Mouse (Mus musculus) mature B cell (primary cell): ENCODE results near the gene Cbll1.

ENCODE experiments used
- in situ Hi-C: fragments of 300-500 bp; cut with MboI; formaldehyde crosslinking; loops from 2 replicates; pipeline ENCODE4 v1.14.3; 2019

The Cbll1 gene

GRCm38 (mm10) chr12:31499314-31500131 is at the start of gene Cbll1:
Gene Cbll1 (minus strand): TSS chr12:31499616.
- in situ Hi-C loops = loop anchor here (25.0 kb wide), 1 partner anchor 438 kb away; no protein-coding TSS in a partner anchor

GRCm38 (mm10) chr12:31546061-31546460 is 46.6 kb upstream of the Cbll1 start:
- in situ Hi-C loops = no loop called here

GRCm38 (mm10) chr12:31545219-31545618 is 45.8 kb upstream of the Cbll1 start:
- in situ Hi-C loops = no loop called here

GRCm38 (mm10) chr12:31541541-31541940 is 42.1 kb upstream of the Cbll1 start:
- in situ Hi-C loops = no loop called here

- in situ Hi-C loops = no loop called here
Measured at GRCm38 (mm10) chr12:31539783-31540182, 40.4 kb upstream of the Cbll1 start.

GRCm38 (mm10) chr12:31537515-31538230 is 38.3 kb upstream of the Cbll1 start:
- in situ Hi-C loops = no loop called here

- in situ Hi-C loops = no loop called here
Measured at GRCm38 (mm10) chr12:31534060-31534843, 34.8 kb upstream of the Cbll1 start.

- in situ Hi-C loops = no loop called here
Measured at GRCm38 (mm10) chr12:31533218-31533908, 33.9 kb upstream of the Cbll1 start.

GRCm38 (mm10) chr12:31532054-31532453 is 32.6 kb upstream of the Cbll1 start:
- in situ Hi-C loops = no loop called here

GRCm38 (mm10) chr12:31527407-31527806 is 28.0 kb upstream of the Cbll1 start:
- in situ Hi-C loops = no loop called here

- in situ Hi-C loops = loop anchor here (25.0 kb wide), 1 partner anchor 416 kb away; no protein-coding TSS in a partner anchor
Measured at GRCm38 (mm10) chr12:31521371-31521770, 22.0 kb upstream of the Cbll1 start.

- in situ Hi-C loops = loop anchor here (25.0 kb wide), 1 partner anchor 417 kb away; no protein-coding TSS in a partner anchor
Measured at GRCm38 (mm10) chr12:31520119-31520518, 20.7 kb upstream of the Cbll1 start.

GRCm38 (mm10) chr12:31513724-31514503 is 14.5 kb upstream of the Cbll1 start:
- in situ Hi-C loops = loop anchor here (25.0 kb wide), 1 partner anchor 423 kb away; no protein-coding TSS in a partner anchor

- in situ Hi-C loops = loop anchor here (25.0 kb wide), 1 partner anchor 424 kb away; no protein-coding TSS in a partner anchor
Measured at GRCm38 (mm10) chr12:31512634-31513411, 13.4 kb upstream of the Cbll1 start.

GRCm38 (mm10) chr12:31511218-31511617 is 11.8 kb upstream of the Cbll1 start:
- in situ Hi-C loops = loop anchor here (25.0 kb wide), 1 partner anchor 426 kb away; no protein-coding TSS in a partner anchor

GRCm38 (mm10) chr12:31508496-31508895 is 9.1 kb upstream of the Cbll1 start:
- in situ Hi-C loops = loop anchor here (25.0 kb wide), 1 partner anchor 429 kb away; no protein-coding TSS in a partner anchor

- in situ Hi-C loops = loop anchor here (25.0 kb wide), 1 partner anchor 429 kb away; no protein-coding TSS in a partner anchor
Measured at GRCm38 (mm10) chr12:31507718-31508364, 8.4 kb upstream of the Cbll1 start.

GRCm38 (mm10) chr12:31503211-31503610 is 3.8 kb upstream of the Cbll1 start:
- in situ Hi-C loops = loop anchor here (25.0 kb wide), 1 partner anchor 434 kb away; no protein-coding TSS in a partner anchor

- in situ Hi-C loops = loop anchor here (25.0 kb wide), 1 partner anchor 436 kb away; no protein-coding TSS in a partner anchor
Measured at GRCm38 (mm10) chr12:31501266-31501665, 1.9 kb upstream of the Cbll1 start.
